Mouse (Mus musculus): Measurements from ENCODE around the gene Bglap2. TPM values are rescaled to one million over a fixed set of nuclear protein-coding genes. Genes with fewer than 3 reads are reported as not detected.

The Bglap2 gene
- total and polyA plus RNA-seq, 3 experiments = not detected

GRCm38 (mm10) chr3:88408953-88409352 lies 30.5 kb upstream of the Bglap2 start:
- dilution Hi-C loops (cut with MboI; ENCODE audit: extremely low pct_ligation_motif_present, extremely low pct_unique_long_range_greater_than_20kb, low sequenced_read_pairs) = no loop called here

GRCm38 (mm10) chr3:88407529-88407928 lies 29.0 kb upstream of the Bglap2 start:
- no peak for TF ChIP-seq CHD2 (IDR thresholded peaks at IDR 0.05; ENCODE audit: low read length)
- no peak for TF ChIP-seq NRF1 (IDR thresholded peaks at IDR 0.05; ENCODE audit: low read depth, low read length)
- 0 out of 2 replicates have a peak, but pooled peaks have one; percentile 1 for TF ChIP-seq SIN3A (IDR thresholded peaks at IDR 0.05; ENCODE audit: low read length)
- no peak for TF ChIP-seq CTCF (conservative IDR thresholded peaks at IDR 0.05 in 1 of 2, IDR thresholded peaks at IDR 0.05 in 1 of 2; ENCODE audit: low read depth in 2 of 2, low read length in 2 of 2)
- TF ChIP-seq MAZ (IDR thresholded peaks at IDR 0.05; ENCODE audit: low read depth, low read length) = no peak
- no peak for TF ChIP-seq MAFK (IDR thresholded peaks at IDR 0.05; ENCODE audit: insufficient replicate concordance, low read length)
- Histone ChIP-seq H3K4me2 (ENCODE audit: insufficient read depth, low read depth, poor library complexity, severe bottlenecking) (no peak overlapping the region), H3K27ac (ENCODE audit: insufficient read depth, low read depth) (no peak overlapping the region), H3K4me3 (replicated peaks in 1 of 3; ENCODE audit: low read depth in 2 of 3, low read length in 2 of 3, poor library complexity in 1 of 3) (no peak overlapping the region), H3K4me1 (ENCODE audit: control insufficient read depth in 1 of 2, insufficient read depth in 2 of 2) (peaks cover 8 to 44% of the 10 kb centered on the region in 2 experiments), H3K9me3 (replicated peaks; ENCODE audit: low read length) (no peaks in the 10 kb centered on the region), H3K79me2 (replicated peaks; ENCODE audit: control insufficient read depth, extremely low read depth, insufficient read depth, poor library complexity, severe bottlenecking) (peaks cover 24% of the 10 kb centered on the region; the same call in 1 of the 2 replicates), H3K36me3 (replicated peaks in 1 of 2; ENCODE audit: control insufficient read depth in 1 of 2, insufficient read depth in 1 of 2, low read length in 1 of 2) (peaks cover 15 to 56% of the 10 kb centered on the region in 2 experiments), H3K27me3 (replicated peaks) (no peaks in the 10 kb centered on the region), H3K9ac (ENCODE audit: insufficient read depth, low read depth) (no peak overlapping the region)
- in situ Hi-C loops (cut with MboI; ENCODE audit: low pct_ligation_motif_present, low pct_unique_long_range_greater_than_20kb, low sequenced_read_pairs) (loop anchor here (5.0 kb wide), 2 partner anchors 55 to 115 kb away; partner anchors contain the start of gene Sema4a), dilution Hi-C loops (cut with MboI; ENCODE audit: extremely low pct_ligation_motif_present, extremely low pct_unique_long_range_greater_than_20kb, low sequenced_read_pairs) (no loop called here)
- DNase-seq (ENCODE audit: extremely low read depth) = no peak

More at GRCm38 (mm10) chr3:88408953-88409352, 30.5 kb upstream of the Bglap2 start:
- in situ Hi-C loops (cut with MboI; ENCODE audit: low pct_ligation_motif_present, low pct_unique_long_range_greater_than_20kb, low sequenced_read_pairs) = loop anchor here (5.0 kb wide), 2 partner anchors 53 to 113 kb away; partner anchors contain the start of gene Sema4a
- H3K9ac ChIP-seq (ENCODE audit: insufficient read depth, low read depth) = peak overlapping the region; percentile 65
- H3K79me2 ChIP-seq (replicated peaks; ENCODE audit: control insufficient read depth, extremely low read depth, insufficient read depth, poor library complexity, severe bottlenecking) = peaks cover 22% of the 10 kb centered on the region; the same call in 1 of the 2 replicates
- peak overlapping the region; percentile 45 for H3K4me2 ChIP-seq (ENCODE audit: insufficient read depth, low read depth, poor library complexity, severe bottlenecking)
- no peak for DNase-seq (ENCODE audit: extremely low read depth)
- peaks cover 17 to 54% of the 10 kb centered on the region in 2 experiments for H3K36me3 ChIP-seq (replicated peaks in 1 of 2; ENCODE audit: control insufficient read depth in 1 of 2, insufficient read depth in 1 of 2, low read length in 1 of 2)
- no peak overlapping the region for H3K27ac ChIP-seq (ENCODE audit: insufficient read depth, low read depth)
- H3K4me1 ChIP-seq (ENCODE audit: control insufficient read depth in 1 of 2, insufficient read depth in 2 of 2) = peaks cover 8 to 42% of the 10 kb centered on the region in 2 experiments
- H3K27me3 ChIP-seq (replicated peaks) = no peaks in the 10 kb centered on the region
- TF ChIP-seq MXI1 (IDR thresholded peaks at IDR 0.05; ENCODE audit: low read depth, low read length) (no peak), MAZ (IDR thresholded peaks at IDR 0.05; ENCODE audit: low read depth, low read length) (no peak), GABPA (IDR thresholded peaks at IDR 0.05; ENCODE audit: insufficient replicate concordance, low read depth, low read length) (no peak), EP300 (IDR thresholded peaks at IDR 0.05; ENCODE audit: low read length) (no peak), ZMIZ1 (IDR thresholded peaks at IDR 0.05; ENCODE audit: low read depth, low read length) (no peak), BHLHE40 (IDR thresholded peaks at IDR 0.05; ENCODE audit: low read depth, low read length) (no peak), CTCF (conservative IDR thresholded peaks at IDR 0.05 in 1 of 2, IDR thresholded peaks at IDR 0.05 in 1 of 2; ENCODE audit: low read depth in 2 of 2, low read length in 2 of 2) (no peak), E2F4 (IDR thresholded peaks at IDR 0.05; ENCODE audit: insufficient replicate concordance, low read depth, low read length) (no peak), ZC3H11A (IDR thresholded peaks at IDR 0.05; ENCODE audit: low read depth, low read length) (no peak)
- no peaks in the 10 kb centered on the region for H3K9me3 ChIP-seq (replicated peaks; ENCODE audit: low read length)
- peak overlapping the region; percentile 60 to 92 (median 77) for H3K4me3 ChIP-seq (replicated peaks in 1 of 3; ENCODE audit: low read depth in 2 of 3, low read length in 2 of 3, poor library complexity in 1 of 3)
